Mouse (Mus musculus) intestine, embryonic 15.5 days (tissue): ENCODE measurements around the gene C9orf72. TPM values are rescaled to one million over a fixed set of nuclear protein-coding genes. Genes with fewer than 3 reads are reported as not detected.

Source experiments
- ATAC-seq: fragments of 200-750 bp; cut with Nextera tagmentation; 2 replicates; pipeline ENCODE4 v1.8.0; 2017; ENCODE audit warnings: moderate TSS enrichment, moderate library complexity
- H3K27ac ChIP-seq: fragments of 300-500 bp; sonication (generic); 2 replicates; pipeline ENCODE4 v1.5.1; 2015; ENCODE audit warnings: mild to moderate bottlenecking, inconsistent platforms
- H3K27me3 ChIP-seq: fragments of 300-500 bp; sonication (generic); replicated peaks from 2 replicates; pipeline ENCODE4 v1.6.1; 2015; ENCODE audit warnings: inconsistent platforms
- H3K36me3 ChIP-seq: fragments of 300-500 bp; sonication (generic); 2 replicates; pipeline ENCODE4 v1.6.1; 2015; ENCODE audit warnings: inconsistent platforms
- H3K4me1 ChIP-seq: fragments of 300-500 bp; sonication (generic); replicated peaks from 2 replicates; pipeline ENCODE4 v1.6.1; 2015; ENCODE audit warnings: inconsistent platforms
- H3K4me2 ChIP-seq: fragments of 300-500 bp; sonication (generic); replicated peaks from 2 replicates; pipeline ENCODE4 v1.6.1; 2015; ENCODE audit warnings: mild to moderate bottlenecking, inconsistent platforms
- H3K4me3 ChIP-seq: fragments of 300-500 bp; sonication (generic); replicated peaks from 2 replicates; pipeline ENCODE4 v1.5.1; 2015; ENCODE audit warnings: inconsistent platforms
- H3K9ac ChIP-seq: fragments of 300-500 bp; sonication (generic); 2 replicates; pipeline ENCODE4 v1.6.1; 2015; ENCODE audit warnings: inconsistent platforms
- H3K9me3 ChIP-seq: fragments of 300-500 bp; sonication (generic); 2 replicates; pipeline ENCODE4 v1.6.1; 2016; ENCODE audit warnings: inconsistent platforms
- WGBS: fragments of 180-500 bp; shearing (Covaris S2); methylation state at CpG from one replicate; pipeline ENCODE4 v1.1.7; 2015; 5-methylcytosine and 5-hydroxymethylcytosine counted together
- polyA plus RNA-seq: library from polyadenylated mRNA; unstranded; fragments of >200 nt; fragmentation: Nextera tagmentation; extraction: Ambion mirVana; gene quantifications from 2 replicates; pipeline ENCODE4 v1.2.1, GENCODE M21; 2015

C9orf72 gene
- polyA plus RNA-seq, 1 experiment from 2014 or later = 11.7 TPM

DNA sequence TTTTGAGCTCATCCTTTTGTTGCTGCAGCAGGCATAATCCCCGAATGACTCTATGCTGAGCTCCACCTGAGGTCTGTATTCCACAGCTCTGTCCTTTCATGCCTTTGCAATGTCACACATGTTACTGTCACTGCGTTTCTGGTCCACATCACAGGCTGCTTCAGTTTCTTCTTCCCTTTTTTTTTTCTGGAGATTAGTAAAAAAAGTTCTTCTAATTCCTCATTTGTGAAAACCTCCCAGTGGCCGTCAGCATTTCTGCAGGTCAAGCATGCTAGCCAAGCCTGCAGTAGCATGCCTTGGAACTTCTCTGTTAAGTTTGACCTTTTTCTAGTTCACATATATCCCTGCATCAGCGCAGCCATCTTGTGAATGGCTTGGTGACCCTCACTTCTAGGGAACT, 4.1 kb downstream of the C9orf72 start:
- no peak for ATAC-seq
- no peaks in the 10 kb centered on the region; the same call in 1 of the 2 replicates for H3K36me3 ChIP-seq
- H3K9ac ChIP-seq = no peak overlapping the region
- H3K4me2 ChIP-seq = no peak overlapping the region
- no peaks in the 10 kb centered on the region for H3K4me1 ChIP-seq
- no peak overlapping the region for H3K27ac ChIP-seq
- H3K27me3 ChIP-seq = no peaks in the 10 kb centered on the region
- H3K9me3 ChIP-seq = no peaks in the 10 kb centered on the region
- 60% methylated on average over 4 of the region's 4 CpGs for WGBS
- H3K4me3 ChIP-seq = no peak overlapping the region

DNA sequence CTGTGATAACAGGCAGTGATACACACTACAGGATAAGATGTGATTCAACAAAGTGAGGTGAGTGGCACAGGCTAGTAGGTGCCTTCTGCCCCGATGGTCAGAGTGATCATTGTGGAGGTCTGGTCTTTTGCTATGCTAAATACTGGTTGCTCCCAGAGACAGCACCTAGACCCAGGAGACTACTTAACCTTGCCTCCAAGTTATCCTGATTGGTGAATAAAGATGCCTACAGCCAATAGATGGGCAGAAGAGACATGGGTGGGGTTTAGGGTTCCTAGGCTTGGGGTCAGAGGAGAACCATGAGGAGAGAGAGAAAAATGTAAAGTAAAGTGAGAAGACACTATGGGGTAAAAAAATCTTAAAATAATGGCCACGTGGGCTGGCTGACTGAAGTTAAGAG, 4.8 kb downstream of the C9orf72 start:
- 50% methylated on average over 2 of the region's 2 CpGs for WGBS
- no peak overlapping the region for H3K27ac ChIP-seq
- no peaks in the 10 kb centered on the region for H3K9me3 ChIP-seq
- no peak overlapping the region for H3K9ac ChIP-seq
- no peaks in the 10 kb centered on the region for H3K4me1 ChIP-seq
- no peaks in the 10 kb centered on the region for H3K27me3 ChIP-seq
- ATAC-seq = no peak
- no peak overlapping the region for H3K4me2 ChIP-seq
- H3K4me3 ChIP-seq = no peak overlapping the region
- no peaks in the 10 kb centered on the region; the same call in 1 of the 2 replicates for H3K36me3 ChIP-seq

DNA sequence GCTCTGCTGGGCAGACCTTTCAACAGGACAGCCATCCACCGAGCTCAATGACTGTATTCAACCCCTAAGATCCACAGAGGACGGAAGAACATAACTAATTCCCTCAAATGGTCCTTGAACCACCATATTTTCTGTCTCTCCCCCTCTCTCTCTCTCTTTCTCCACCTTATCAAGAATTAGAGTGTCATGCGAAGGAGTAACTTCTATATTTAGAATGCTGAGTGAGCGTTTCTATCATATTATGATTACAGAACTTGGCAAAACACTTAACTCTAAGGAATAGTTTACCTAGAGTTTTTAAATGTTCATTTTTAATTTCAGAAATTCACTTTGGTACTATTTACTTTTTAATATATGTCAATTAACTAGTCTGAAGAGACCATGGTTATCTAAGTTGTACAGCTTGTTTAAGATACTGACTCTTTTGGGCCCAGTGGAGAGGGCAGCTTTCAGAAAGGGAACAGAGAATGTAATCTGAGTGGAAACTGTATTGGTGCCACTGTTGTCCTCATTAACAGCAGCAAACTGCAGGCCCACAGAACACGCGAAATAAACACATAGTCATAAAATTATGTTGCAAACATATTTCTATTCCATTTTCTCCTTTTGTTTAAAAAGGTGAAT, 5.8 kb downstream of the C9orf72 start:
- Histone ChIP-seq H3K27me3 (no peaks in the 10 kb centered on the region), H3K4me2 (no peak overlapping the region), H3K4me1 (no peaks in the 10 kb centered on the region), H3K9me3 (no peaks in the 10 kb centered on the region), H3K27ac (no peak overlapping the region), H3K36me3 (no peaks in the 10 kb centered on the region; the same call in 1 of the 2 replicates), H3K9ac (no peak overlapping the region), H3K4me3 (no peak overlapping the region)
- no peak for ATAC-seq
- WGBS = 73% methylated on average over 6 of the region's 6 CpGs

DNA sequence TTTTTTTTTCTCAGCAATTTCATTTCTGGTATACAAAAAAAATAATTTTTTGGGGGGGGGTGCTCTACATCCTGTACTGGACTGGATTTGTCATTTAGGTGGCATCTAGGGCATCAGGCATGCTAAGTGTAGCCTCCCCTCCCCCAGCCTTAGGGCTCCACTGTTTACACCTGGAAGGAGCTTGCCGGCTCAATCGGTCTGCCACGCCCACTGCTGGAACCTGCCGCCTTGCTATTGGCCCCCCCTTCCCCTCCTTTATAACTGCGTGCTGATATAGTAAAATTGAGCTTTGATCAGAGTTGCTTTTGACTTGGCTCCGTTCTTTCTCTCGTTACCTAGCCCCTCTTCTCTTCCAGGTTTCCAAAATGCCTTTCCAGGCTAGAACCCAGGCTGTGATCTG, 21.3 kb downstream of the C9orf72 start:
- peak; percentile 69 for ATAC-seq
- Histone ChIP-seq H3K27ac (no peak overlapping the region), H3K36me3 (no peaks in the 10 kb centered on the region), H3K9me3 (no peaks in the 10 kb centered on the region), H3K4me1 (no peaks in the 10 kb centered on the region), H3K4me3 (no peak overlapping the region), H3K4me2 (no peak overlapping the region), H3K9ac (no peak overlapping the region), H3K27me3 (no peaks in the 10 kb centered on the region)
- WGBS = 47% methylated on average over 7 of the region's 7 CpGs

DNA sequence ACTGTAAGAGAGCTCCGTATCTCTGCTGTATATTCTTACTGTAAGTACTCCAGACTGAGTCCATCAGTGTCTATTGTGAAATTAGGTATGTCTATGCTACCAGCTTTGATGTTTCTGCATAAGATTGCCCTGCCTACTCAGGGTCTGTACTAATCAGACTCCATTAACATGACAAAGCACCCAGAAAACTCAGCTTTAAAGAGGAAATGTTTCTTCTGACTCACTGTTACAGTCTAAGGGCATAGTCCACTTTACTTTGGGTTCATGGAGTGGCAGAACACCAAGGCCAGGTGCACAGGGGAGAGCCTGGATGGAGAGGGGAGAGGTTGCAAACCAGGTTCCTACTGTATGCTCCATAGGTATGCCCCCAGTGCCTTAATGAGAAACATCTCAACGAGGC, 22.3 kb downstream of the C9orf72 start:
- no peaks in the 10 kb centered on the region for H3K27me3 ChIP-seq
- no peaks in the 10 kb centered on the region for H3K4me1 ChIP-seq
- H3K36me3 ChIP-seq = no peaks in the 10 kb centered on the region
- H3K9me3 ChIP-seq = no peaks in the 10 kb centered on the region
- peak; percentile 81 for ATAC-seq
- WGBS = 86% methylated on average over 2 of the region's 2 CpGs
- no peak overlapping the region for H3K4me2 ChIP-seq
- H3K4me3 ChIP-seq = no peak overlapping the region
- H3K27ac ChIP-seq = no peak overlapping the region
- no peak overlapping the region for H3K9ac ChIP-seq

DNA sequence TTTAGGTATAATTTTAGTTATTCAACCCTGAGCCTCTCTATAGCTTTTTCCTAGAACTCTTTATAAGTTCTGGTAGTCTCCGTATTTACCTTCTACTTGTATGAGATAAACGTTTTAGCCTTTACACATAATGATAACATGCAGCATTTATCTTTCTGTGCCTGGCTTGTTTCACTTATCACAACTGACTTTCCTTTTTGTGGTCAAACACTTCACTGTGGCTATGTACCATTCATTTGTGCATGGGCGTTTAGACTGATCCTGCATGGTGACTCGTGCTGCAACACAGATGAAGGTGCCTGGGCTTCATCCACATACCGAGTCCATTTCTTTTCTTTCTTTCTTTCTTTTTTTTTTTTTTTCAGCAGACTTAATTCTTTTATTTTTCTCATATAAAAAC, 24.3 kb downstream of the C9orf72 start:
- 88% methylated on average over 5 of the region's 5 CpGs for WGBS
- no peaks in the 10 kb centered on the region for H3K27me3 ChIP-seq
- no peak for ATAC-seq

DNA sequence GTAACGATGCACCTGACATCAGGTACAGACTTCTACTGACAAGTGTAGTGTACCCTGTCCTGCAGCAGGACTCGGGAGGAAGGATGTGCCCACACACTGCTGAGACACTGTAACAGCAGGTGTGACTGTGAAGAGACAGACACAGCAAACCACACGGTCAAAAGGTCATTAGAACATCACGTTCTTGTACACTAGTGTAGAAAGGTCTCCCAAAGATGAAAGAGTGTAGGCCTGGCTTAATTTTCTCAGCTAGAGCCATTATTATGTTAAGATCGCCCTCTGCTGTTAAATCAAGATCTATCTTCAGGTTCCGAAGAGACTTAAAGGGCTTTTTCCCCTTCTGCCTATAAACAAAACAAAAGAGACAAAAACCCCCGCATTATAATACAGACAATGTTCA, 33.2 kb downstream of the C9orf72 start:
- Histone ChIP-seq H3K9ac (no peak overlapping the region), H3K4me1 (peaks cover 3% of the 10 kb centered on the region; the same call in 1 of the 2 replicates), H3K36me3 (0 out of 2 replicates have a peak, but pooled peaks cover 5% of the 10 kb centered on the region), H3K27me3 (no peaks in the 10 kb centered on the region), H3K9me3 (no peaks in the 10 kb centered on the region), H3K4me2 (no peak overlapping the region), H3K27ac (0 out of 2 replicates have a peak overlapping the region, but pooled peaks have one; percentile 51), H3K4me3 (no peak overlapping the region)
- no peak for ATAC-seq
- 34% methylated on average over 7 of the region's 7 CpGs for WGBS

More for the DNA sequence above, 24.3 kb downstream of the C9orf72 start:
- Histone ChIP-seq H3K27ac (no peak overlapping the region), H3K36me3 (no peaks in the 10 kb centered on the region), H3K9ac (no peak overlapping the region), H3K9me3 (no peaks in the 10 kb centered on the region), H3K4me3 (no peak overlapping the region), H3K4me2 (no peak overlapping the region), H3K4me1 (no peaks in the 10 kb centered on the region)

DNA sequence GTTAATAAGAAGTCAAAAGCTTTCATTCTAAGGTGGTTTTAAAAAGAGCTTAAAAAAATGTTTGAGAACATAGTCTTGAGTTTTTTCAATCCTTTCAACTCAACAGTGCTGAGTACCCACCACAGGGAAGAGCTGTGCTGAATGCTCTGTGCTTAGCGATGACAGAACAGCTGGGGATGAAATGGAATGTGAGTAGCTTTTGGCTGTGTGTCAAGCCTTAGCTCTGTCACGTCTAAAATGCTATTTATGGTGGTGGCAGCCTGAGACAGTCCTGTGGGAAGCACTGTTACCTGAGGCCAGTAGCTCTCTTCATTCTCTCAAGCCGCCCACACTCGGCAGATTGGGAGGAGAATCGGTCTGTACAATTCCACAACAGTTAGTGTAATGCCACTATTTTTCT, 36.2 kb downstream of the C9orf72 start:
- no peak overlapping the region for H3K4me2 ChIP-seq
- 71% methylated on average over 5 of the region's 5 CpGs for WGBS
- H3K9ac ChIP-seq = no peak overlapping the region
- H3K4me3 ChIP-seq = no peak overlapping the region
- H3K27me3 ChIP-seq = no peaks in the 10 kb centered on the region
- H3K36me3 ChIP-seq = 0 out of 2 replicates have a peak, but pooled peaks cover 5% of the 10 kb centered on the region
- H3K9me3 ChIP-seq = no peaks in the 10 kb centered on the region
- peaks cover 3% of the 10 kb centered on the region; the same call in 1 of the 2 replicates for H3K4me1 ChIP-seq
- H3K27ac ChIP-seq = no peak overlapping the region
- ATAC-seq = no peak

DNA sequence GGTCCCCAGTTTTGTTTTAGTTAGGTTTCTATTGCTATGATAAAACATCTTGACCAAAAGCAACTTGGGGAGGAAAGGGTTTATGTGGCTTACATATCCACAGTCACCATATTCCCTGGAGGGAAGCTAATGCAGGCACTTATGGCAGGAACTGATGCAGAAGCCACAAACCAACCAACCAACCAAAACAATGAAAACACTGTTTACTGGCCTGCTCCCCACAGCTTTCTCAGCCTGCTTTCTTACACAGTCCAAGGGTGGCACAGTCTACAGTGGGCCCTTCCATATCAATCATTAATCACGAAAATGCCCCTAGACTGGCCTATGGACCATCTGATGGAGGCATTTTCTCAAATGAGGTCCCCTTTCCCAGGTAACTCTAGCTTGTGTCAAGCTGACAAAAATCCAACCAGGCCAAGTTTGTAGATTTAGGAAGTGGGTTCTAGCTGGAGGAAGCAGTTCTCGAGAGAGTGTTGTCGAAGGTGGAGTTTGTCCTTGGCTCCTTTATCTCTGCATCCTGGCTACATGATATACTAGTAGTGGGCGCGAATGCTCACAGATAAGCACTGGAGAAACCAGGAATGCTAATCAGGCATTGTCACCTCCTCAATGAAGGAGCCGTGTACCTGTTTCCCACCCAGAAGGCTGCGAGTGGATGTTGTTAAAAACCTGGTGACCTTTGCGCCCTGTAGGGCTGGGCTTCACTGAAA, 38.2 kb downstream of the C9orf72 start:
- Histone ChIP-seq H3K27me3 (no peaks in the 10 kb centered on the region), H3K4me3 (no peak overlapping the region), H3K27ac (no peak overlapping the region), H3K9ac (no peak overlapping the region), H3K36me3 (0 out of 2 replicates have a peak, but pooled peaks cover 5% of the 10 kb centered on the region), H3K4me2 (no peak overlapping the region), H3K9me3 (no peaks in the 10 kb centered on the region), H3K4me1 (no peaks in the 10 kb centered on the region)
- no peak for ATAC-seq
- 70% methylated on average over 8 of the region's 8 CpGs for WGBS

DNA sequence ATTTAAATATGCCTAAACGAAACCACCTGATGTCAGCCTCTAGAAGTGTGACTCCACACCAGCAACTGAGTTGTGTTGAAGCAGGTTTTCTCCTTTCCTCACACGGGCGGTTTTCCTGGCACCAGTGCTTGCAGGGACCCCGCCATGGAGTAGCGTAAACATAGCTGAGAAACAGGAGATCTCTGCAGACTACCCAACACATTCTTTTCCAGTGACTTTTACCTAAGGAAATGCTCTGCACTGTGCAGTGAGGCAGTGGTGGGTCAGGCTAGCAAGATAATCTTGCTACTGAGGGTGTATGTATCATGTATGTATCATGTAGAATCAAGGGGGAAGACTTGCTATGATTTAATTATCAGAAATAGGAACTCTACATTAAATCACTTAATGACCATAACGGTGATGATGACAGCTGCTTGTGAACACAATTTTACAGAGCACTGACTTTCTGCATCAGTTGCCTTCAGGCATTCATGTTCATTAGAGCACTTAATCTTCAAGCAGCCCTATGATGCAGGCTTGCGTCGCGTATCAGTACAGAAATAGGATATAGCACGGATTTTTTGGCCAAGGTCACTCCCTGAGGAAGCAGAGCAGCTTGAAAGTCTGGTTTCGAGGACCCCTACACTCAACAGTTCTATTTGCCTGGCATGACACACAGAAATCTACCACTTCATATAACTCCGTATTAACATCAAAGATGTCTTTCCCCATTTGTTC, 47.9 kb downstream of the C9orf72 start:
- Histone ChIP-seq H3K9ac (no peak overlapping the region), H3K4me3 (no peak overlapping the region), H3K9me3 (no peaks in the 10 kb centered on the region), H3K27ac (no peak overlapping the region), H3K27me3 (no peaks in the 10 kb centered on the region), H3K36me3 (no peaks in the 10 kb centered on the region), H3K4me2 (no peak overlapping the region), H3K4me1 (no peaks in the 10 kb centered on the region)
- 81% methylated on average over 12 of the region's 12 CpGs for WGBS
- no peak for ATAC-seq

DNA sequence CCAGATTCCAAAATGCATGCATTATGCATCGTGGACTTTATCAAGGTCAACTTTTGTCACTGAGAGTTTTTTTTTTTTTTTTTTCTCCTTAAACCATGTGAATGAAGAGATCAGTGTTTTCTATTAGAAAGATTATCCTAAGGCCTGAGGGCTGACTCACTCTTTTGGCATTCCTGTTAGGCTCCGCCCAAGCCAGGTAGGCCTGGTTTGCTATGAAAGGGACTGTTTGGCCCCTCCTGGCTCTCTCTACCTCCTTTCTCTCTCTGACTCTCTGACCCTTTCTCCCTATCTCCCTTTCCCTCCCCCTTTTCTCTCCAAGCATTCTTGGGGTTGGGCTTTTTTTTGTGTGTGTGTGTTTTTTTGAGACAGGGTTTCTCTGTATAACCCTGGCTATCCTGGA, 50.4 kb downstream of the C9orf72 start:
- H3K27me3 ChIP-seq = no peaks in the 10 kb centered on the region
- H3K4me1 ChIP-seq = no peaks in the 10 kb centered on the region
- no peak overlapping the region for H3K27ac ChIP-seq
- H3K9me3 ChIP-seq = no peaks in the 10 kb centered on the region
- H3K36me3 ChIP-seq = no peaks in the 10 kb centered on the region
- no peak overlapping the region for H3K4me3 ChIP-seq
- no peak overlapping the region for H3K4me2 ChIP-seq
- peak; percentile 47; the same call in 1 of the 2 replicates for ATAC-seq
- WGBS = 86% methylated on average over 2 of the region's 2 CpGs
- H3K9ac ChIP-seq = no peak overlapping the region

DNA sequence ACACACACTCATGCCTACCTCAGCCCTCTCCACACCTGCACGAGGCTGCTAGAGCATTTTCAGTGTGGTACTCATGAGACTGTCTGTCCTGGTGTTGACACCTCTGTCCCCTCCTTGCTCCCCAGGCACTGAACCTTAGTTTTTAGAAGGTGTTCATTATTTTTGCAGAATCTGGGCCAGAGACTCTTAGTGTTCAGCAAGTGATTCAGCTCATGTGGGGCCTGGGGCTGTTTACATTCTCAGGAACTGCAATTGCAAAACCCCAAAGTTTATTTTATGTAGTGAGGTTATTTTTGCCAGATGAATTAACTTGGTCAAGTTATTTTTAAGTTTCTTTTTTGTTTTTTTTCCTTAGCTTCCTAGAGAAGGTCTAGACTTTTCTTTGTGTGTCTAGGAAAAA, 52.4 kb downstream of the C9orf72 start:
- H3K4me2 ChIP-seq = no peak overlapping the region
- no peak for ATAC-seq
- 64% methylated on average over 1 of the region's 1 CpGs for WGBS

More for the DNA sequence above, 52.4 kb downstream of the C9orf72 start:
- no peak overlapping the region for H3K9ac ChIP-seq
- no peaks in the 10 kb centered on the region for H3K27me3 ChIP-seq
- H3K4me1 ChIP-seq = peaks cover 4% of the 10 kb centered on the region; the same call in 1 of the 2 replicates
- no peaks in the 10 kb centered on the region for H3K9me3 ChIP-seq
- no peak overlapping the region for H3K4me3 ChIP-seq
- no peaks in the 10 kb centered on the region for H3K36me3 ChIP-seq
- H3K27ac ChIP-seq = no peak overlapping the region
